Mouse (Mus musculus) spleen, adult 18-20 months (tissue): ENCODE data around the gene Zfp809.

Experiments
- DNase-seq, 2 experiments: peaks; one replicate each; pipeline ENCODE4 v3.0.0; 2022; ENCODE audit warnings: mixed read lengths in 2 of 2

The Zfp809 gene

DNA sequence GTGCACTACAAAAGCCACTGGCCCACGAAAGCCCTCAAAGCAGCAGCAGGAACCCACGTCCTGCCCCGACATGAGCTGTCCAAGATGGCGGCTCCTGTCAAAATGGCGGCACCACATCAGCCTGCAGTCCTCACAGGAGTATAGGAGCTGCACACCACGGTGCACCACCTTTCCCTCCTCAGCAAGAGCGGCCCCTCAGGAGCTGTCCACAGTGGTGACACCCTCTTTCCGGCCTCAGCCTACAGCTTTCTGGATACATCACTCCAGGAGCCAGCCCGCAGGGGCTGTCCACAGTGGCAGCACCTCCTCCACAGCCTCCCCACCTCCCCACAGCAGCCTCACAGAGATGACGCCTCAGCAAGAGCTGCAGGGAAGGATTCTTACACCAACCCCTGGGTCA lies 37.1 kb downstream of the Zfp809 start:
- no peak for DNase-seq

DNA sequence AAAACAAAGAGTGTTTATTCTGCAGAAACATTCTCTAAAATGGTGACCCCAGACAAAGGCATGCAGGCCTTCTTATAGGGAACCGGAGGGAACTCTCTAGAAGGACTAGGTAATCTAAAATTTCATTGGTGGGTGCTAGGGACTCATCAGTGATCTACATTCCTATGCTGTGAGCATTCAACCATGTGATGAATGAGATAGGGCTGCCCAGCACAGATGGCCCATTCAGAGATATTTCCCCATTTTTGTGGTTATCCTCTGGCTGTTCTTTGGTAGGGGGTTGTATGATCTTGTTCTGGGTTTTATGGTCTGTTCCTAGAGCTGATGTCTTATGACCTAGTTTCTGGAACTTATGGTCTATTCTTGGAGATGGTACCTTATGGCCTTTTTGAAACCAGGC lies 43.4 kb downstream of the Zfp809 start:
- DNase-seq, result no peak

DNA sequence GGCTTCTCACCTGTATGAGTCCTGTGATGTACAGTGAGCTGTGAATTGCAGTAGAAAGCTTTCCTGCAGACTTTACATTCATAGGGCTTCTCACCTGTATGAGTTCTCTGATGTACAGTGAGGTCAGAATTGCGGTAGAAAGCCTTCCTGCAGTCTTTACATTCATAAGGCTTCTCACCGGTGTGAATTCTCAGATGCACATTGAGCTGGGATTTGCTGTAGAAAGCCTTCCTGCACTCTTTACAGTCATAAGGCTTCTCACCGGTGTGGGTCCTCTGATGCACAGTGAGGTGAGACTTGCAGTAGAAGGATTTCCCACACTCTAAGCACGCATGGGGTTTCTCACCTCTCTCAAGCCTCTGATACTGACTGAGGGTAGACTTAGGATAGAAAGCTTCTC lies 53.2 kb downstream of the Zfp809 start:
- no peak for DNase-seq
